Comparison of ENCODE assay signal across 15 mouse cellular contexts in genomic region chr14:44067879-44068278, GRCm38 (mm10). TPM values are rescaled to one million over a fixed set of nuclear protein-coding genes. Genes with fewer than 3 reads are reported as not detected.
A peak's percentile ranks its signal among the peaks of the same experiment; 100 is the strongest.
DNase-seq lines count a peak whose midpoint lies in the region; ATAC-seq and TF ChIP-seq lines count a peak whose summit lies in the region.
"Not testable (repeated sequence)": the region's sequence is repeated elsewhere in the genome, so short reads cannot be mapped to it uniquely, and the experiment has no call there.
"Had no signal": no experiment of that assay in that cellular context is flagged by ENCODE, and none has a peak within 500 bp of the region (broad histone marks: within the 10 kb centered on the region; RNA-seq: fewer than 3 reads in every experiment).

No protein-coding gene starts in this region.

- H3K4me3 ChIP-seq in forebrain, embryonic 11.5 days (ENCODE audit: low read depth, low read length); hindbrain, embryonic 10.5 days; layer of hippocampus, adult 2 months; liver, embryonic 13.5 days (replicated peaks); midbrain, postnatal 0 days (ENCODE audit: low read depth, low read length): not testable (repeated sequence)

- WGBS in forebrain, embryonic 11.5 days, result 62% methylated on average over 1 of the region's 1 CpGs
- 81% methylated on average over 1 of the region's 1 CpGs for WGBS in hindbrain, embryonic 10.5 days
- 52% methylated on average over 1 of the region's 1 CpGs for WGBS in liver, embryonic 13.5 days (ENCODE audit: insufficient replicate concordance)
- WGBS in midbrain, postnatal 0 days, result 81% methylated on average over 1 of the region's 1 CpGs

- not testable (repeated sequence) for ATAC-seq in forebrain, embryonic 11.5 days (replicated peaks; ENCODE audit: low FRiP score); midbrain, postnatal 0 days (ENCODE audit: low FRiP score)
- peak; percentile 31; the same call in 1 of the 2 replicates for ATAC-seq in liver, embryonic 13.5 days (ENCODE audit: low read depth)

- H3K4me1 ChIP-seq in forebrain, embryonic 11.5 days (replicated peaks; ENCODE audit: control insufficient read depth, insufficient read depth, low read length); hindbrain, embryonic 10.5 days (replicated peaks); liver, embryonic 13.5 days (replicated peaks); midbrain, postnatal 0 days (ENCODE audit: insufficient read depth, low read length): not testable (repeated sequence)

- peak; percentile 18; the same call in 1 of the 2 replicates for TF ChIP-seq CTCF in brain, embryonic 14.5 days (IDR thresholded peaks at IDR 0.05; ENCODE audit: borderline replicate concordance, extremely low read depth, insufficient read depth, insufficient read length)
- TF ChIP-seq CTCF in layer of hippocampus, adult 2 months (conservative IDR thresholded peaks at IDR 0.05), result peak; percentile 66
- TF ChIP-seq CTCF in midbrain, postnatal 0 days (IDR thresholded peaks at IDR 0.05), result peak; percentile 70

- H3K4me2 ChIP-seq in forebrain, embryonic 11.5 days (ENCODE audit: low read depth, low read length, severe bottlenecking); liver, embryonic 13.5 days; midbrain, postnatal 0 days (ENCODE audit: low read depth, low read length, poor library complexity, severe bottlenecking): not testable (repeated sequence)

- peak; percentile 4 for DNase-seq in CD4-positive, CD25-positive, alpha-beta regulatory T cell, adult 2 months (ENCODE audit: low read depth, low spot score)
- DNase-seq in brain, embryonic 14.5 days (ENCODE audit: low read depth), result peak; percentile 23
- DNase-seq in forebrain, embryonic 11.5 days (ENCODE audit: low spot score), result peak; percentile 49
- peak; percentile 7 for DNase-seq in hindbrain, embryonic 10.5 days (ENCODE audit: low spot score)
- peak in 1 of 2 experiments; percentile 10 for DNase-seq in layer of hippocampus, adult 2 months (ENCODE audit: low spot score in 2 of 2)
- not testable (repeated sequence) for DNase-seq in liver, embryonic 13.5 days
- peak; percentile 7 for DNase-seq in midbrain, postnatal 0 days (ENCODE audit: low spot score)
- DNase-seq in urinary bladder, postnatal 14 days (ENCODE audit: low spot score), result peak; percentile 2

- not testable (repeated sequence) for H3K36me3 ChIP-seq in forebrain, embryonic 11.5 days (ENCODE audit: control insufficient read depth, insufficient read depth, low read length); hindbrain, embryonic 10.5 days; liver, embryonic 13.5 days; midbrain, postnatal 0 days (ENCODE audit: insufficient read depth, low read length)

- H3K27me3 ChIP-seq in forebrain, embryonic 11.5 days (ENCODE audit: control insufficient read depth, insufficient read depth, low read length); hindbrain, embryonic 10.5 days (ENCODE audit: insufficient read depth, poor library complexity, severe bottlenecking); liver, embryonic 13.5 days; midbrain, postnatal 0 days (ENCODE audit: insufficient read depth, low read length): not testable (repeated sequence)

- TF ChIP-seq POLR2A in brain, embryonic 14.5 days (IDR thresholded peaks at IDR 0.05; ENCODE audit: borderline replicate concordance, extremely low read depth, insufficient read depth, insufficient read length, poor library complexity, severe bottlenecking), result not testable (repeated sequence)

- H3K9me3 ChIP-seq in forebrain, embryonic 11.5 days (ENCODE audit: control insufficient read depth, low read length); hindbrain, embryonic 10.5 days; liver, embryonic 13.5 days (replicated peaks); midbrain, postnatal 0 days (ENCODE audit: low read length): not testable (repeated sequence)

- H3K27ac ChIP-seq in forebrain, embryonic 11.5 days (ENCODE audit: low read depth, low read length); hindbrain, embryonic 10.5 days; layer of hippocampus, adult 2 months; liver, embryonic 13.5 days; midbrain, postnatal 0 days (ENCODE audit: low read depth, low read length): not testable (repeated sequence)

- H3K9ac ChIP-seq in forebrain, embryonic 11.5 days (ENCODE audit: low read length); liver, embryonic 13.5 days; midbrain, postnatal 0 days (replicated peaks; ENCODE audit: low read length, poor library complexity, severe bottlenecking): not testable (repeated sequence)

RNA-seq across cellular contexts. Expression of gene Ear2, which starts 34.6 kb away (rescaled TPM):
- polyA plus RNA-seq in brain, embryonic 14.5 days (2012; rRNA removed), result 0.12 and 0.14 TPM in 2 replicates
- not detected in 2 replicates for polyA plus RNA-seq in forebrain, embryonic 11.5 days (2014; fragmentation: Nextera tagmentation; extraction: Ambion mirVana)
- polyA plus RNA-seq in hindbrain, embryonic 10.5 days (2016; fragmentation: Nextera tagmentation; extraction: Ambion mirVana), result not detected in 2 replicates
- total RNA-seq in layer of hippocampus, adult 2 months (2021), result not detected
- 10.1 and 11.0 TPM in 2 replicates for polyA plus RNA-seq in liver, embryonic 13.5 days (2015; fragmentation: Nextera tagmentation; extraction: Ambion mirVana)
- not detected in 2 replicates for total RNA-seq in midbrain, postnatal 0 days (2014; rRNA removed)
- not detected in 2 replicates for polyA plus RNA-seq in midbrain, postnatal 0 days (2015; fragmentation: Nextera tagmentation; extraction: Ambion mirVana)
- polyA plus RNA-seq: heart, embryonic 15.5 days; neural tube, embryonic 14.5 days had no signal

RNA-seq across cellular contexts. Expression of gene Gm3327, which starts 55.8 kb away (rescaled TPM):
- polyA plus RNA-seq in brain, embryonic 14.5 days (2012; rRNA removed), result not detected in 2 replicates
- polyA plus RNA-seq in forebrain, embryonic 11.5 days (2014; fragmentation: Nextera tagmentation; extraction: Ambion mirVana), result not detected in 2 replicates
- polyA plus RNA-seq in hindbrain, embryonic 10.5 days (2016; fragmentation: Nextera tagmentation; extraction: Ambion mirVana), result not detected in 2 replicates
- total RNA-seq in layer of hippocampus, adult 2 months (2021), result not detected
- polyA plus RNA-seq in liver, embryonic 13.5 days (2015; fragmentation: Nextera tagmentation; extraction: Ambion mirVana), result not detected in 2 replicates
- not detected in 2 replicates for total RNA-seq in midbrain, postnatal 0 days (2014; rRNA removed)
- polyA plus RNA-seq in midbrain, postnatal 0 days (2015; fragmentation: Nextera tagmentation; extraction: Ambion mirVana), result not detected in 2 replicates
- total RNA-seq: gastrocnemius, postnatal 10 days had no signal
- polyA plus RNA-seq: heart, embryonic 15.5 days; intestine, embryonic 16.5 days; liver, embryonic 12.5 days; neural tube, embryonic 14.5 days; small intestine, adult 2 months; urinary bladder, adult 2 months had no signal

Comparison
In these comparisons a context has a peak if more than half of its experiments do, and no peak if none do; other contexts are left out.
1. CTCF ChIP-seq: peak in every context shown above with its lines; median percentile 70 in midbrain, postnatal 0 days; 66 in layer of hippocampus, adult 2 months; 18 in brain, embryonic 14.5 days.